Mouse (Mus musculus) bone marrow, adult 2 months (tissue): Measurements from ENCODE around the gene Arhgap6.

ENCODE experiments used
- CTCF ChIP-seq: fragments of 200-500 bp; IDR thresholded peaks from 2 replicates; pipeline ENCODE4 v1.5.1; 2011; ENCODE audit warnings: low read length, control low read depth; ENCODE audit not compliant: control insufficient read depth, insufficient read depth
- POLR2A ChIP-seq: fragments of 200-500 bp; IDR thresholded peaks from 2 replicates; pipeline ENCODE4 v1.6.1; 2011; ENCODE audit warnings: low read depth, mild to moderate bottlenecking, control low read depth, low read length, borderline replicate concordance; ENCODE audit not compliant: control insufficient read depth

- no peak for TF ChIP-seq CTCF
- no peak for TF ChIP-seq POLR2A
Observed at GRCm38 (mm10) chrX:168977776-168978175, 182.9 kb downstream of the Arhgap6 start.
